In the genomic region with DNA sequence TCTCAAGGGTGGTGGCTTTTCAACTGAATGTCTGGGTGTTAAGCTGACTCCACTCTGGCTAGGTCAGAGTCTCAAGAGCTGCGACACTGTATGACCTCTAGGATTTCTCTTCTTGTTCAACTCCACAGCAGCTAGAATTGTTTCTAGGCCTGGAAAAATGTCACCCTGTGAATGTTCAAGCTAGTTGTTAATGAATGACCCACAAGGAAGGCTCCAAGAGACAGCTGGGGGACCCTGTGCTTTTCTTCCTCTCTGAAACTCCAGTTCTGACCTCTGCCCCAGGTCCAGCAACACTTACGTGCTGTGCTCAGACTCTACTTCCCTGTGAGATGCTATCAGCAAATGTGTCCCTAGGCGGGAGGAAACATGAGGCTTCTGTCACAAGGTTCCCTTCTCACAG, we compare ENCODE assay signal across 18 mouse cellular contexts. TPM values are rescaled to one million over a fixed set of nuclear protein-coding genes. Genes with fewer than 3 reads are reported as not detected.
"Had no signal": no experiment of that assay in that cellular context is flagged by ENCODE, and none has a peak within 500 bp of the region (broad histone marks: within the 10 kb centered on the region; RNA-seq: fewer than 3 reads in every experiment).

No protein-coding gene starts in this region.

- H3K27ac ChIP-seq: left cerebral cortex, adult 2 months; limb, embryonic 15.5 days; liver, embryonic 12.5 days; midbrain, embryonic 15.5 days; neural tube, embryonic 12.5 days; stomach, postnatal 0 days had no signal

- H3K9me3 ChIP-seq: limb, embryonic 15.5 days; liver, embryonic 12.5 days; megakaryocyte, embryonic 14.5 days; midbrain, embryonic 15.5 days; neural tube, embryonic 12.5 days had no signal

- H3K27me3 ChIP-seq: limb, embryonic 15.5 days; liver, embryonic 12.5 days; midbrain, embryonic 15.5 days; neural tube, embryonic 12.5 days had no signal

- H3K9ac ChIP-seq: limb, embryonic 15.5 days; liver, embryonic 12.5 days; lung, embryonic 14.5 days; midbrain, embryonic 15.5 days; neural tube, embryonic 12.5 days had no signal

- H3K4me2 ChIP-seq: limb, embryonic 15.5 days; liver, embryonic 12.5 days; lung, embryonic 14.5 days; midbrain, embryonic 11.5 days; midbrain, embryonic 15.5 days; neural tube, embryonic 12.5 days had no signal

- H3K4me3 ChIP-seq: left cerebral cortex, adult 2 months; limb, embryonic 15.5 days; liver, embryonic 12.5 days; megakaryocyte, embryonic 14.5 days; midbrain, embryonic 15.5 days; neural tube, embryonic 12.5 days had no signal

- H3K4me1 ChIP-seq: limb, embryonic 15.5 days; midbrain, embryonic 15.5 days; neural tube, embryonic 12.5 days had no signal

- DNase-seq: lung, embryonic 14.5 days; lung, postnatal 10 days; lung, postnatal 4 days; thymus, postnatal 4 days had no signal

- ATAC-seq: liver, embryonic 12.5 days; midbrain, embryonic 15.5 days had no signal

RNA-seq across cellular contexts. Expression of a gene that starts 30.4 kb away (rescaled TPM):
- total RNA-seq: layer of hippocampus, postnatal 25 days; left cerebral cortex, adult 2 months; left cerebral cortex, postnatal 14 days; monocyte, adult 5-6 weeks; neutrophil, adult 5-6 weeks had no signal
- polyA plus RNA-seq: limb, embryonic 11.5 days; limb, embryonic 15.5 days; liver, embryonic 12.5 days; liver, embryonic 16.5 days; lung, embryonic 14.5 days; midbrain, embryonic 11.5 days; midbrain, embryonic 15.5 days; neural tube, embryonic 12.5 days; stomach, postnatal 0 days had no signal
